Mouse (Mus musculus): ENCODE results near the gene 4930518I15Rik. TPM values are rescaled to one million over a fixed set of nuclear protein-coding genes. Genes with fewer than 3 reads are reported as not detected.
"Not testable (repeated sequence)": the region's sequence is repeated elsewhere in the genome, so short reads cannot be mapped to it uniquely, and the experiment has no call there.

4930518I15Rik gene
- polyA plus RNA-seq, 1 experiment = not detected

DNA sequence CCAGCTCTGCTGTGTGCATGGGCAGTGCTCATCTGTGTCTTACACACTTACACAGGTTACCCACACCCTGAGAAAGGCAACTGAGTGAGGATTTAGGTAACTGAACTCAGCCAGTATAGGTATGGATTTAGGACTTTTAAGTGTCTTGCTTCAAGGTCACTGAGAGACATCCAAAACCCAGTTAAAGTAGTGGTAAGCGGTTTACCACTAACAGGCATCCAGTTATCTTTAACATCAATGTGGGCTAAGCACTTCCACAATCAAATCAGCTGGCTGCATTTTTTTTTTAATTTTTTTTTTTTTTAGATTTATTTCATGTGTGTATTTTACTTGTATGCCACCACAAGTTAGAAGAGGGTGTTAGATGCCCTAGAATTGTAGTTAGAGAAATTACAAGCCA is 1.4 kb downstream of the 4930518I15Rik start:
- 96% methylated on average over 1 of the region's 1 CpGs for WGBS
- Histone ChIP-seq H3K27ac (ENCODE audit: insufficient read depth, low read depth, low read length) (no peak overlapping the region), H3K4me3 (ENCODE audit: insufficient read depth, low read depth, low read length) (no peak overlapping the region), H3K4me1 (ENCODE audit: control insufficient read depth, insufficient read depth, low read length) (no peaks in the 10 kb centered on the region)
- TF ChIP-seq CTCF (IDR thresholded peaks at IDR 0.05; ENCODE audit: insufficient read depth, low read depth, low read length) (no peak), POLR2A (IDR thresholded peaks at IDR 0.05; ENCODE audit: insufficient read depth, low read depth, low read length) (no peak)

DNA sequence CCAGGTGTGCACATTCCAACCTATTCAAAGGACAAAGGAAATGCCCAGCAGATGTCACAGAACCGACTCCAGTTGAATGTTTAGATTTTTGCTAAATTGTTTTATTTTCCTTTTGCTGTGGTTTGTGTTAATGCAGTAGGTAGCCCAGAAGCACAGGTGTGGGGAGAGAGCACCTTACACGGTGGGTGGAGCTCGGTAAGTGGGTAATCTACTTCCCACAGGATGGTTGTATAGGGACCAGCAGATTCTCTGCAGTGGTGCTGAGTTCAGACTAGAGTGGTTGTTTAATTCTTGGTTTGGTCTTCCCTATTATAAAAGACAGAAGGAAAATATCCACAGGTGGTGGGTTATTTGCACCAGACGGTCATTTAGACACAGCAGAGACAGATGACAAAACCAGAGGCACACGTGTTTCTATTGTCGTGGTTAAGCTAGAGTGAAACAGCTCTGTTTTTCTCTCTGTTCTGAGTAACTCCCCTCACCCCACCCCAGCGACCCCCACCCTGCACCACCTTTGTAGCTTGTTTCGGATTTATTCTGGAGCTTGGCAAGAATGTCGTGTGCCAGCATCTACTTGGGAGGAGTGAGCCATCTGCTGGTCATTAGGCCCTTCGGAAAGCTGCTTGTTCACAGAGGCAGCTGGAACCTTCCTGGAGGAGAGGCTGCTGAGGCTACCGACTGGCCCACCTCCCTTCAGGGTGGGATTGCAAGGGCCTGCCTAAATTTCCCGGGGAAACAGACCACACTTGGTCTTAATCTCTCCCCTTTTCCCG is 3.6 kb downstream of the 4930518I15Rik start:
- 27% methylated on average over 13 of the region's 13 CpGs for WGBS
- not testable (repeated sequence) for H3K4me1 ChIP-seq (ENCODE audit: control insufficient read depth, insufficient read depth, low read length); H3K4me3 ChIP-seq (ENCODE audit: insufficient read depth, low read depth, low read length); H3K27ac ChIP-seq (ENCODE audit: insufficient read depth, low read depth, low read length)

DNA sequence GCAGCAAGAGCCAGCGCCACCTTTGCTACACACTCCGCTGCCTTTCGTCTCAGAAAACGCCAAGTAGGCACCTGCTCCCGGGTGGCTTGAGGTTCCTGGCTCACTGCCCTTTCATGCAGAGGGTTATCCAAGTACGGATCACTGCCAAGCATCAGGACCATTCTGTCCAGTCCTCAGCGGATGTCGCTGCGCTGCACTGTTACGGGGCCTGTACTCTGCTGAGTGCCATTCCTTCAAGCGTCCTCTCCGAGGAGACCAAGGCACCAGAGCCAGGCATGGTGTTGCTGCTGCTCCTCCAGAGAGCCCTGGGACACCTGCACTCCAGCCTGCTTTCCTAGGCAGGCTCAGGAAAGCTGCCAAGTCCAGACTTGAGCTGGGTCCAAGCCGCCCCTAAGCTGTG is 4.2 kb downstream of the 4930518I15Rik start:
- not testable (repeated sequence) for H3K4me1 ChIP-seq (ENCODE audit: control insufficient read depth, insufficient read depth, low read length); H3K27ac ChIP-seq (ENCODE audit: insufficient read depth, low read depth, low read length); H3K4me3 ChIP-seq (ENCODE audit: insufficient read depth, low read depth, low read length)
- 35% methylated on average over 9 of the region's 13 CpGs for WGBS

DNA sequence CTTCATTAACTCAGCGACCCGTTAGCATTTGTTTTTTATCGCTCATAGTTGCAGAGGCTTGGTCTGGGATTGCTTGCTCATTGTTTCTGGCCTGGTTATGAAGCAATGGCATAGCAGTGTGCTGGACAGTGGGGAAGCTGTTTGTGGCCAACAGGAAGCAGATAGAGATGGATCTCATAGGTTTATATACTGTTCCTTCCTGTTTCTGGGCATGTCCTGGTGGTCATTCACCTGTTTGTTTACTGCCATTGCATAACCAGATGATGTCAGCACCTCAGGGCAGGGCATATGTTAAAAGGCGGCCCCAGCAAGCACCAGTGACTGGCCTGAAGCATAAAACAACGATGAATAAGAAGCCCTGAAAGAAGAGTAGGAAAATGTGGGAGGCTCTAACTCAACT is 7.2 kb downstream of the 4930518I15Rik start:
- Histone ChIP-seq H3K4me1 (ENCODE audit: control insufficient read depth, insufficient read depth, low read length) (no peaks in the 10 kb centered on the region), H3K4me3 (ENCODE audit: insufficient read depth, low read depth, low read length) (no peak overlapping the region), H3K27ac (ENCODE audit: insufficient read depth, low read depth, low read length) (no peak overlapping the region)
- WGBS = 93% methylated on average over 5 of the region's 5 CpGs
- no peak for TF ChIP-seq POLR2A (IDR thresholded peaks at IDR 0.05; ENCODE audit: insufficient read depth, low read depth, low read length)

DNA sequence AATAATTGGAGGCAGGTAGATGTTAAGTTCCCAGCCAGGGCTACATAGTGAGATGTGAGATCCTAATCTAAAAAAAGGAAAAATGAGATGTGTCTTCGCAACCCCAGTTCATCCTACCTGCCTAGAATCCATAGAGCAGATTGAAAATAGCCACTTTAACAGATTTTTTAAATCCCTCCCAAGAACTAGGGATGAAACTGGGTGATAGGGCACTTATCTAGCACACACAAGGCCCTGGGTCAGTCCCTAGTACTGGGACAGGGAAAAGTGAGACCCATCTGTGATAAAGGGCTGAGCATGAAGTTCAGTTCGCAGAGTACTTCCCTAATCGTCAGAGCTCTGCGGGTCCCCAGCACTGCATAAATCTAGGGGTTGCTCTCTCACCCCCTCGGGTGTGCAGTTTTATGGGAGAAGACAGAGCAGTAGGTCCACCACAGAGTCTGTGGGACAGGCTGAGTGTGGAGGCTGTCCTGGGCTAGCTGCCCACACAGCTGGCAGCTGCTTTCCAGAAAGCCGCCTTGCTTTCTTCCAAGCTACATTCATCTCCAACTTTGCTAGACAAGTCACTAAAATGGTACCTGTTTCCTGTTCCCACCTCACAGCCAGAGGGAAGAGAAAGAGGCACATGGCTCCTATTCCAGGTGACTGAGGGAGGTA is 9.1 kb downstream of the 4930518I15Rik start:
- no peak overlapping the region for H3K4me3 ChIP-seq (ENCODE audit: insufficient read depth, low read depth, low read length)
- peaks cover 3% of the 10 kb centered on the region; the same call in 1 of the 2 replicates for H3K4me1 ChIP-seq (ENCODE audit: control insufficient read depth, insufficient read depth, low read length)
- TF ChIP-seq POLR2A (IDR thresholded peaks at IDR 0.05; ENCODE audit: insufficient read depth, low read depth, low read length) (no peak), CTCF (IDR thresholded peaks at IDR 0.05; ENCODE audit: insufficient read depth, low read depth, low read length) (no peak)
- 67% methylated on average over 6 of the region's 6 CpGs for WGBS
- no peak overlapping the region for H3K27ac ChIP-seq (ENCODE audit: insufficient read depth, low read depth, low read length)

DNA sequence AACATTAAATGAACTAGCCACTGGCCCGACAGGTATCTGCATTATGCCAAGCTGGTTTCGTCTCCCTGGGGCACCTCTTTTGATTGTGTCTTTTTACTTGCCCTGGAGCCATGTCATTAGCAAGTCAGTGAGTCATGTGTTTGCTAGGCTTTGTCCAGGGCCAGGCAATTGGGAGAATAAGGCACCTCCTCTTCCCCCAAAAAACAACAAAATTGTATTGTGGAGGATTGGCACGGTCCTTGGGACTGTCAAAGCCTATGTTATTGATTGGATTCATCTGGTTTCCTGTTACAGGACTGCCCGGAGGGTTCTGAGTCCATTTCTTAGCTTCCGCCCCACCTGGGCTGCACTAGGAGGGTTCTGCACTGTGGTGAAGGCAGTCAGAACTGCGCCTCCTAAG is 10.1 kb downstream of the 4930518I15Rik start:
- whole genome bisulfite sequencing = 66% methylated on average over 6 of the region's 6 CpGs

DNA sequence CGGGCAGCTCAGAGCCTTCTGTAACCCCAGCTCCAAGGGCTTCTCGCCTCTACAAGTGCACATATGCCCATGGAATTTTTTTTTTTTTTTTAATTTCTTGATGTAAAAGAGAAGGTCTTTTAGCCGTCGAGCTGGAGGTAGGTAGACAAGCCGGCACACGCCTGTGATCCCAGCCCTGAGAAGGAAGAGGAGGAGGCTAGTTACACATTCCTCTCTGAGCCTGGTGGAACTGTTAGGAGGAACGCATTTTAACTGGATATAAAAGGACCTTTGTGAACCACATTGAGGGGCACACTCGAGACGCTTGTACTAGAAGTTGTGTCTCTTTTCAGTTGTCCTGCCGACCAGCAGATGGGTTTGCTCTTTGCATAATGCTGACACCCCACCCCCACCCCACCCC is 13.0 kb downstream of the 4930518I15Rik start:
- H3K4me3 ChIP-seq (ENCODE audit: insufficient read depth, low read depth, low read length) = no peak overlapping the region
- WGBS = 70% methylated on average over 10 of the region's 10 CpGs
- no peak overlapping the region for H3K27ac ChIP-seq (ENCODE audit: insufficient read depth, low read depth, low read length)
- no peak for TF ChIP-seq CTCF (IDR thresholded peaks at IDR 0.05; ENCODE audit: insufficient read depth, low read depth, low read length)
- no peak for TF ChIP-seq POLR2A (IDR thresholded peaks at IDR 0.05; ENCODE audit: insufficient read depth, low read depth, low read length)
- peaks cover 33% of the 10 kb centered on the region for H3K4me1 ChIP-seq (ENCODE audit: control insufficient read depth, insufficient read depth, low read length)

More for the DNA sequence above, 10.1 kb downstream of the 4930518I15Rik start:
- TF ChIP-seq POLR2A (IDR thresholded peaks at IDR 0.05; ENCODE audit: insufficient read depth, low read depth, low read length) (no peak), CTCF (IDR thresholded peaks at IDR 0.05; ENCODE audit: insufficient read depth, low read depth, low read length) (no peak)
- H3K4me3 ChIP-seq (ENCODE audit: insufficient read depth, low read depth, low read length) = no peak overlapping the region
- no peak overlapping the region for H3K27ac ChIP-seq (ENCODE audit: insufficient read depth, low read depth, low read length)
- H3K4me1 ChIP-seq (ENCODE audit: control insufficient read depth, insufficient read depth, low read length) = peaks cover 4% of the 10 kb centered on the region; the same call in 1 of the 2 replicates

DNA sequence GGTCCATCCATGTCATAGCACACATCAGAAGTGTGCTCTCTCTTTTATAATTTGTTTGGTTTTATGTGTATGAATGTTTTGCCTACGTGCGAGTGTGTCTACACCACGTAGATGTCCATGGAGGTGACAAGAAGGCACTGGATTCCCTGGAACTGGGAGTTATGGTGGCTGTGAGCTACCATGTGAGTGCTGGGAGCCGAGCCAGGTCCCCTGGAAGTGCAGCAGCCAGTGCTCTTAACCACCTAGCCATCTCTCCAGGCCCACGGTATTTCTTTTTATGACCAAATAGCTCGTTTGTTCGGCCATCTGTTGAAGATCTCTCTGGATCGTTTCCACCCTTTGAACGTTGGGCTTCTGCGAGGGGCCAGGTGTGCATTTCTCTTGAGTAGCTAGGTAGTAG is 14.4 kb downstream of the 4930518I15Rik start:
- peaks cover 35% of the 10 kb centered on the region for H3K4me1 ChIP-seq (ENCODE audit: control insufficient read depth, insufficient read depth, low read length)
- 80% methylated on average over 10 of the region's 10 CpGs for WGBS

DNA sequence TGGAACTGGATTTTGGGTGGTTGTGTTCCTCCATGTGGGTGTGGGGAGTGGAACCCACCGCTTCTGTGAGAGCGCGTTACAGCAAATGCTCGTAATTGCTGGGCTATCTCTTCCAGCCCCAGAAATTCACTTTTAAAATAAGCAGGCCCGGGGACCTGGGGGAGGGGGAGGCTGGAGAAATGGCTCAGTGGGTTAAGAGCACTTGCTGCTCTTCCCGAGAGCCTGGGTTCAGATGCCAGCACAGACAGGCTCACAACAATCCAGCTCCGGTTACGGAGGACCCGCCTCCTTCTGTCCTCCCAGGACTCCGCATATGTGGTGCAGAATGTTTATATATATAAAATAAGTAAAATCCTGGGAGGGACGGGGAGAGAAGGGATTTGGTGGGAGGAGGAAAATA is 15.0 kb downstream of the 4930518I15Rik start:
- 48% methylated on average over 11 of the region's 11 CpGs for WGBS
- TF ChIP-seq CTCF (IDR thresholded peaks at IDR 0.05; ENCODE audit: insufficient read depth, low read depth, low read length) (no peak), POLR2A (IDR thresholded peaks at IDR 0.05; ENCODE audit: insufficient read depth, low read depth, low read length) (no peak)

More for the DNA sequence above, 14.4 kb downstream of the 4930518I15Rik start:
- Histone ChIP-seq H3K4me3 (ENCODE audit: insufficient read depth, low read depth, low read length) (no peak overlapping the region), H3K27ac (ENCODE audit: insufficient read depth, low read depth, low read length) (no peak overlapping the region)
- no peak for TF ChIP-seq CTCF (IDR thresholded peaks at IDR 0.05; ENCODE audit: insufficient read depth, low read depth, low read length)

More for the DNA sequence above, 15.0 kb downstream of the 4930518I15Rik start:
- Histone ChIP-seq H3K4me3 (ENCODE audit: insufficient read depth, low read depth, low read length) (no peak overlapping the region), H3K4me1 (ENCODE audit: control insufficient read depth, insufficient read depth, low read length) (peaks cover 35% of the 10 kb centered on the region), H3K27ac (ENCODE audit: insufficient read depth, low read depth, low read length) (no peak overlapping the region)

Data from olfactory bulb, adult 2 months (tissue).